Mouse (Mus musculus) kidney, embryonic 14.5 days (tissue): Measurements from ENCODE around the gene Snhg11. TPM values are rescaled to one million over a fixed set of nuclear protein-coding genes. Genes with fewer than 3 reads are reported as not detected.
"Not testable (repeated sequence)": the region's sequence is repeated elsewhere in the genome, so short reads cannot be mapped to it uniquely, and the experiment has no call there.

Experiments used
- ATAC-seq: fragments of 200-750 bp; cut with Nextera tagmentation; 2 replicates; pipeline ENCODE4 v1.8.0; 2017; ENCODE audit warnings: moderate number of reproducible peaks, mild to moderate bottlenecking, moderate TSS enrichment, moderate library complexity; ENCODE audit not compliant: low FRiP score, low TSS enrichment
- H3K27ac ChIP-seq: fragments of 300-500 bp; sonication (generic); 2 replicates; pipeline ENCODE4 v1.5.1; 2014; ENCODE audit warnings: low read depth, mild to moderate bottlenecking, low read length, moderate library complexity, mixed read lengths
- H3K27me3 ChIP-seq: fragments of 300-500 bp; sonication (generic); 2 replicates; pipeline ENCODE4 v1.6.1; 2014; ENCODE audit warnings: mild to moderate bottlenecking, low read length; ENCODE audit not compliant: control insufficient read depth, insufficient read depth
- H3K36me3 ChIP-seq: fragments of 300-500 bp; sonication (generic); 2 replicates; pipeline ENCODE4 v1.6.1; 2014; ENCODE audit warnings: low read length, mixed read lengths; ENCODE audit not compliant: control insufficient read depth, insufficient read depth
- H3K4me1 ChIP-seq: fragments of 300-500 bp; sonication (generic); 2 replicates; pipeline ENCODE4 v1.6.1; 2014; ENCODE audit warnings: low read length, mixed read lengths; ENCODE audit not compliant: control insufficient read depth, insufficient read depth
- H3K4me2 ChIP-seq: fragments of 300-500 bp; sonication (generic); replicated peaks from 2 replicates; pipeline ENCODE4 v1.6.1; 2014; ENCODE audit warnings: low read depth, mild to moderate bottlenecking, low read length
- H3K4me3 ChIP-seq: fragments of 300-500 bp; sonication (generic); 2 replicates; pipeline ENCODE4 v1.5.1; 2014; ENCODE audit warnings: mild to moderate bottlenecking, low read length
- H3K9ac ChIP-seq: fragments of 300-500 bp; sonication (generic); 2 replicates; pipeline ENCODE4 v1.6.1; 2014; ENCODE audit warnings: low read depth, mild to moderate bottlenecking, low read length, moderate library complexity
- H3K9me3 ChIP-seq: fragments of 300-500 bp; sonication (generic); 2 replicates; pipeline ENCODE4 v1.6.1; 2016; ENCODE audit warnings: low read length; ENCODE audit not compliant: control insufficient read depth
- WGBS: fragments of 180-500 bp; shearing (Covaris S2); extraction: QIAGEN DNeasy Blood & Tissue Kit; methylation state at CpG from one replicate; pipeline ENCODE4 v1.1.7; 2014; 5-methylcytosine and 5-hydroxymethylcytosine counted together
- polyA plus RNA-seq: library from polyadenylated mRNA; unstranded; fragments of >200 nt; fragmentation: Nextera tagmentation; extraction: Ambion mirVana; gene quantifications from 2 replicates; pipeline ENCODE4 v1.2.1, GENCODE M21; 2014

The Snhg11 gene
- polyA plus RNA-seq, 1 experiment from 2014 or later, result 8.5 TPM

DNA sequence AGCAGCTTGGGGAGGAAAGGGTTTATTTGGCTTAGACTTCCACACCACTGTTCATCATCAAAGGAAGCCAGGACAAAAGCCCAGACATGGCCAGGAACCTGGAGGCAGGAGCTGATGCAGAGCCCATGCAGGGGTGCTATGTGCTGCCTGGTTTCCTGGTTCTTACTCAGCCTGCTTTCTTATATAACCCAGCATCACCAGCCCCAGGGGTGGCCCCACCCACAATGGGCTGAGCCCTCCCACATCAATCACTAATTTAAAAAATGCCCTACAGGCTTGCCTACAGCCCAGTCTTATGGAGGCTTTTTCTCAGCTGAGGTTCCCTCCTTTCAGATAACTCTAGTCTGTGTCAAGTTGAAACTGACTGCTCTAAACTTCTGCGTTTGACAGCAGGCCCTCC, 2.4 kb downstream of the Snhg11 start:
- Histone ChIP-seq H3K4me1 (no peaks in the 10 kb centered on the region; the same call in 1 of the 2 replicates), H3K27me3 (peaks cover 21% of the 10 kb centered on the region), H3K4me2 (no peak overlapping the region), H3K27ac (no peak overlapping the region), H3K9me3 (no peaks in the 10 kb centered on the region), H3K9ac (no peak overlapping the region), H3K4me3 (no peak overlapping the region), H3K36me3 (no peaks in the 10 kb centered on the region)
- ATAC-seq, result no peak
- 95% methylated on average over 1 of the region's 1 CpGs for WGBS

DNA sequence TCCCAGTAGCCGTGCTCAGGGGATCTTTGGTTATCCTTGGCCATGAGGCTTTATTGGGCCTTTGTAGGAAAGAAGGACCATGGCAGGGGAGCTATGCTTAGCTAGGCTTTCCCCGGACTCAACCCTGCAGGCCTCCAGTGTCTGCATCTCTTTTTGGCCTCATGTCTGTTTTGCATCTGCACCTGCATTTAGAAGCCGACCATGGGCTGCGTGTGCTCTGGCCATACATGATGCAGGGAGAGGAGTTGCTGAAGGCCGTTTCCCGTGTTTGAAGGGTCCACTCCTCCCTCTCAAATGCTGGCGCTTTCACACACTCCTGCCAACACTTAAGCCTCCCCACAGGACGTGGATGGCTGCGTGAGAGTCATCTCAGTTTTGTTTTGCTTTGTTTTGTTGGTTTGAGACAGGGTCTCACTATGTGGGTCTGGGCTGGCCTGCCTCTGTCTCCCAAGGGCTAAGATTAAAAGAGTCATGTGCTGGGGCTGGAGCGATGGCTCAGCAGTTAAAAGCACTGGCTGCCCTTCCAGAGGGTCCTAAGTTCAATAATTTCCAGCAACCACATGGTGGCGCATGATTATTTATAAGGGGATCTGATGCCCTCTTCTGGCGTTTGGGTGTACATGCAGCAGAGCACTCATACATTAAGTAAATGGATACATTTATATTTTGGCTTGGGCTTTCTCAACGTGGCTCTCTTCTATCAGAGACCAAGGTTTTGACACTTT, 4.1 kb downstream of the Snhg11 start:
- 42% methylated on average over 13 of the region's 13 CpGs for whole genome bisulfite sequencing
- Histone ChIP-seq H3K9ac (peak overlapping the region; percentile 4; the same call in 1 of the 2 replicates), H3K9me3 (no peaks in the 10 kb centered on the region), H3K4me2 (no peak overlapping the region), H3K36me3 (no peaks in the 10 kb centered on the region), H3K27me3 (peaks cover 21% of the 10 kb centered on the region), H3K4me3 (no peak overlapping the region), H3K27ac (no peak overlapping the region), H3K4me1 (no peaks in the 10 kb centered on the region; the same call in 1 of the 2 replicates)
- 0 out of 2 replicates have a peak, but pooled peaks have one; percentile 44 for ATAC-seq

DNA sequence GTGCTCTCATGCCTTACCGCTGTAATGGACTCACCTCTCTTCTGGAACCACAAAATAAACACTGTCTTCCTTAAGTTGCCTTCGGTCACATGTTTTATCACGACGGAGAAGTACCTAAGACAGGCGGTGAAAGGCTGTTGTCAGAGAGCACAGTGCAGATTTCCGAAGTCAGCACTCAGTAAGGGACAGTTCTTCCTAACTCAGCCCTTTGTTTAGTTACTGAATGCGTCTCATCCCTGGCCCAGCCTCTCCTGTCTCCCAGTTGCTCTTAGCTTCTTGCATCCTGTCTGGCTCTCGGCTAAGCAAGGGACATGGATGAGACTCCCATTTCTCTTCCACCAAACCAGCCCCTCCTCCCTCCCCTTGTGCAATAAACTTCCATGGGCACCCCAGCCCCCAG, 10.6 kb downstream of the Snhg11 start:
- Histone ChIP-seq H3K27ac (no peak overlapping the region), H3K36me3 (no peaks in the 10 kb centered on the region), H3K4me1 (no peaks in the 10 kb centered on the region), H3K9me3 (no peaks in the 10 kb centered on the region), H3K4me3 (no peak overlapping the region), H3K27me3 (no peaks in the 10 kb centered on the region), H3K4me2 (no peak overlapping the region), H3K9ac (no peak overlapping the region)
- no peak for ATAC-seq
- 33% methylated on average over 8 of the region's 8 CpGs for WGBS

GRCm38 (mm10) chr2:158389421-158389820, 14.0 kb downstream of the Snhg11 start:
- Histone ChIP-seq H3K9ac (no peak overlapping the region), H3K4me1 (no peaks in the 10 kb centered on the region), H3K27ac (no peak overlapping the region), H3K27me3 (no peaks in the 10 kb centered on the region), H3K9me3 (no peaks in the 10 kb centered on the region), H3K4me3 (no peak overlapping the region), H3K36me3 (no peaks in the 10 kb centered on the region), H3K4me2 (no peak overlapping the region)
- ATAC-seq, result no peak
- 78% methylated on average over 7 of the region's 7 CpGs for WGBS

DNA sequence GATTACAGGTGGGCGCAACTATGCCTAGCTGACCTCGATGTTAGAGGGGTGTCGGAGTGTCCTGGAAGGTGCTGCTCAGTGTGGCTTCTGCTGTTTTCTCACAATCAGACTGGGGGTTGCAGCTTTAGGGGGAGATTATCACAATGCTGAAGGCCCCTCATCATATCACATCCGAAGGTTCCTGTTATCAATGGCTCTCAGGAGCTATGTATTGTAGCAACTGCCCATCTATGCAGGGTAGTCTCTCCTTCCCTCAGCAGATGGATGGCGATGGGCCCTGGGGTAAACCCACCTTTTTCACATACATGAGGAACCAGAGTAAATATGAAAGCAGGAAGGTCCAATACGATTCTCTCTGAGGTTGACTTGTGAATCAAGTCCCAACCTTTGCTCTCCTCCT, 20.9 kb downstream of the Snhg11 start:
- no peak overlapping the region for H3K9ac ChIP-seq
- H3K4me1 ChIP-seq, result no peaks in the 10 kb centered on the region
- H3K4me2 ChIP-seq, result no peak overlapping the region
- H3K27me3 ChIP-seq, result no peaks in the 10 kb centered on the region
- no peak overlapping the region for H3K27ac ChIP-seq
- H3K9me3 ChIP-seq, result no peaks in the 10 kb centered on the region
- ATAC-seq, result no peak
- no peaks in the 10 kb centered on the region for H3K36me3 ChIP-seq
- no peak overlapping the region for H3K4me3 ChIP-seq
- 92% methylated on average over 6 of the region's 6 CpGs for WGBS

DNA sequence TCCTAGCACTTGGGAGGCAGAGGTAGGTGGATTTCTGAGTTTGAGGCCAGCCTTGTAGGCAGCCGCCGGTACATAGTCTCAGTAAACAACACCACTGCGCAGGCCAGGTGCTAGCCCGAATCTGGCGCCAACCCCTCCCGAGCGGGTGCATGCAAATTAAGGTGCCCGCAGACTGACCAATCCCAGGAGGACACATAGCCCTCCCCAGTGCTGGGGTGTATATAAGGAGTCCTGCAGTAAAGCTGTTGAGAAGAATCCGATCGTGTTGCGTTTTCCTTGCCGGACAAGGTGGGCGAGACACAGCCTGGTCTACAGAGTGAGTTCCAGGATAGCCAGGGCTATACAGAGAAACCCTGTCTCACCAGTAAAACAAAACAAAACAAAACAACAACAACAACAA, 21.7 kb downstream of the Snhg11 start:
- not testable (repeated sequence) for H3K27me3 ChIP-seq, H3K27ac ChIP-seq, H3K4me1 ChIP-seq, H3K4me2 ChIP-seq, ATAC-seq, H3K4me3 ChIP-seq, H3K9ac ChIP-seq, H3K9me3 ChIP-seq, H3K36me3 ChIP-seq
- WGBS, result 67% methylated on average over 13 of the region's 13 CpGs

- Histone ChIP-seq H3K4me2 (no peak overlapping the region), H3K9ac (no peak overlapping the region), H3K27ac (no peak overlapping the region), H3K27me3 (no peaks in the 10 kb centered on the region), H3K36me3 (no peaks in the 10 kb centered on the region), H3K4me1 (no peaks in the 10 kb centered on the region), H3K9me3 (no peaks in the 10 kb centered on the region), H3K4me3 (no peak overlapping the region)
- no peak for ATAC-seq
- 90% methylated on average over 7 of the region's 7 CpGs for WGBS
Measured at GRCm38 (mm10) chr2:158402915-158403314, 27.5 kb downstream of the Snhg11 start.

DNA sequence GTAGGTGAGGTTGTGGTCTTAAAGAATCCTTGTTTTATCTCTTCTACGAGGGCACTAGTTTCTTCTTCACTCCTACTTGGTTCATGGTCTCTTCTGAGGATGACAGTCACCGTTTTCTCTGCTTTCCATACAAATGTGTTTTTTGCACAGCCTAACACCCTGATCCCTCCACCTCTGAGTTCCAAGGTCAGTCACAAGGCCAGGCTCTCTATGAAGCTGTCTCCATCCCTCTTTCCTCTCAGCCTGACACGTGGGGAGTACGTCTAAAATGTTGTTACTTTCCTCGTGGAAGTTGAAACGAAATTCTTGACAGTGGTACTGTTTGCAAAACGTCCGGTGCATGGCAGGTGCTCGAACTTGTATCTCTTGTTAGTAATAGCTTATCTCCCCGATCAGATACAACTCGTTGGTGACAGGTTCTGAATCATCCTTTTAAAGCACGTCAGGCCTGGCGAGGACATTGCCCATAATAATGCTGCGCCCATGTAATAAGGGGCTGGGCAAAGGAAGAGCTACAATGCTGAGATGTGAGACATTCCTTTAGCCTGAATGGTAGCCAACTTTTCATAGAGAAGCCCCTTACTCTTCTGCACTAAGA, 33.7 kb downstream of the Snhg11 start:
- Histone ChIP-seq H3K27me3 (no peaks in the 10 kb centered on the region), H3K9me3 (no peaks in the 10 kb centered on the region), H3K36me3 (no peaks in the 10 kb centered on the region), H3K4me2 (peak overlapping the region; percentile 55), H3K9ac (peak overlapping the region; percentile 87), H3K4me1 (peaks cover 12% of the 10 kb centered on the region), H3K27ac (no peak overlapping the region), H3K4me3 (peak overlapping the region; percentile 92)
- ATAC-seq, result peak; percentile 24; the same call in 1 of the 2 replicates
- 19% methylated on average over 14 of the region's 14 CpGs for WGBS

DNA sequence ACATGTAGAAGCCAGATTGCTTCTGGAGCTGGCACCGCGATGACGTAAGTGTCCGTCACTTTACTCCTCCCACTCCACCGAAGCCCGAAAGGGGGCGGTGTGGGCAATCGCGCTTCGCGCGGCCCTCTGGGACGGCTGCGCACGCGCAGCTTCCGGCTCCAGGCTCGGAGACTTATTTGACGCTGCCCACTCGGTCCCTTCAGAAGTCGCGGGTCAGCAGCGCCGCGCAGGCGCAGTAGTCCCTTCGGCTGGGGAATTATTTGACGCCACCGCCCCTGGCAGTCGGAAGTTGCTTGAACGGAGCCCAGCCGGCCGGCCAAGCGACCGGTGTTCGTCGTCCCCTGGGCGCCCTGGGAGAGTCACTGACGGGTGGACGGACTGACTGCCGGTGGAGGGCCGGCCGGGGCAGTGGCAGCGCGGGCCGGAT, 34.2 kb downstream of the Snhg11 start, which contains the start of gene Ralgapb:
Ralgapb (plus strand) TSS at position 254 of the 427 bp plus-strand sequence.
- Histone ChIP-seq H3K4me3 (peak within 1 kb of the TSS; percentile 92), H3K27ac (peak within 1 kb of the TSS; percentile 83), H3K27me3 (no peaks in the 10 kb centered on the region), H3K36me3 (no peaks in the 10 kb centered on the region), H3K9me3 (no peaks in the 10 kb centered on the region), H3K4me2 (peak within 1 kb of the TSS; percentile 96), H3K4me1 (peaks cover 12% of the 10 kb centered on the region), H3K9ac (peak within 1 kb of the TSS; percentile 87)
- peak; percentile 89 for ATAC-seq
- WGBS, result under 1% methylated on average over 46 of the region's 46 CpGs
